Mouse (Mus musculus) right cerebral cortex, postnatal 36 days (tissue): ENCODE results near the gene Ly86.
A peak's percentile ranks its signal among the peaks of the same experiment; 100 is the strongest.

ENCODE experiments used
- DNase-seq, 2 experiments: peaks; one replicate each; pipeline ENCODE4 v3.0.0; 2022; ENCODE audit warnings: low spot score in 2 of 2, mixed read lengths in 1 of 2

Gene Ly86

GRCm38 (mm10) chr13:37432653-37433052 lies 87.6 kb downstream of the Ly86 start:
- DNase-seq: no peak

- DNase-seq: no peak
Measured at GRCm38 (mm10) chr13:37433142-37433541, 88.1 kb downstream of the Ly86 start.

GRCm38 (mm10) chr13:37433730-37434129 lies 88.7 kb downstream of the Ly86 start:
- DNase-seq: no peak

DNA sequence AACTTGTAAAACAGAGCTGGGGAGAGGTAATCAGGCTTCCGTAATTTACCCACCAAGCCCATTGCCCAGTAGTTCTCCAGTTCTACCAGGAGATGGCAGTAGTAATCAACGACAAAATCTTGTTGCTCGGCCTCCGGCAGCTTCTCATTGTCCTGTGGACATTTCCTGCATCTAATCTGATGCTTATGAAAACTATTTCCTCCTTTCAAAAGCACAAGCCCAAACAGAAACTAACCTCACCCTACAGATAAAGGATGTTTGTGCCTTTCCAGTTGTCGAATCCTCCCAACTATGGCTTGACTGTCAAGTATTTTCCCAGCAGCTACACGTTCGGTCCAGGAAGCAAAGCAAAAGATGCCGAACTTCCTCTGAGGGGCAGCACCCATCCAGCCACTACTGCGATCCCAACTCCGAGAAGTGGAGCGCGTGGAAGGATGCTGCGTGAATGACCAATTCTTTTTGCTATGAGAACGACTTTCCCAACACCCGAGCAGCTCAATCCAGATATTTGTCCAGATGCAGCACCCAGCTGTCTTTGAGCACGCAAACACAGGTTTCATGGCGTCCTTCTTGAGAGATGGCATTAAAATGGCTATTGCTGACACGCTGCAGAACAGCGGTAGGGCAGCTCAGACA lies 89.2 kb downstream of the Ly86 start:
- DNase-seq: peak in 1 of 2 experiments; percentile 38

DNA sequence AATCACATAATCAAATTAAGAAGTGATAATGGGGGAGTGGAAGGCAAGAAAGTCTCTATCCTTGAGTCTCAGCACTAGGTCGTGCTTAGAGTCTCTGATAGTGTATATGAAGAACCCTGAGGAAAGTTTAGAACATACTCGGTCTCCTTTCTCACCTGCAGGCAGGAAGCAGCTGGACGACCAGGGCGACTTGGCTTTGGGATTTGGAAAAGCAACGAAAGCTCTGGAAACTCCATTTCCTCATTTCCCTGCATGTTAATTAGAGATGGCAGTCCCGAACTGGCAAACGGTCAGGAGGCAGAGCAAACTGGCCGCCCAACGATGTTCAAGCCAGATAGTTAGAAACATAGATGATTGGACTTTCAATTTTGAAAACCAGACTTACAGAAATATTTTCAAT lies 89.8 kb downstream of the Ly86 start:
- DNase-seq: no peak

GRCm38 (mm10) chr13:37436267-37437013 lies 91.4 kb downstream of the Ly86 start:
- no peak for DNase-seq

- DNase-seq: no peak
Measured at GRCm38 (mm10) chr13:37438788-37439187, 93.8 kb downstream of the Ly86 start.

GRCm38 (mm10) chr13:37439477-37439876 lies 94.5 kb downstream of the Ly86 start:
- no peak for DNase-seq

DNA sequence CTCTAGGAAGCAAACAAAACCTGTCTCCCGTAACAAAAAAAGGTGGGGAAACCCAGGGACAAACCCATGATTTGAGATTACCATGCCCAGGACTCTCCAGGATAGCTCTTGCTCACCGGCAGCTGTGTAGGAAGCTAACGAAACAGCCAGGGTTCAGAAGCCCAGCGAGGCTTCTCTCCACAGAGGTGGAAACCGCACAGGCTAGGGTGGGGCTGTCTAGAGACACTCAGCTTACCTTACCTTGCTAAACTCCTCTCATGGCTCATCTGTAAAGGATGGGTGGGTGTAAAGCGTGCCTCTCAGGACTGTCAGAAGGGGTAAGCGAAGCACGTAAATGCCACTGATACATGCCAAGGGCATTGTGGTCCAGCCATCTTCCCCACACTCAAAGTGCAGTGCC lies 94.9 kb downstream of the Ly86 start:
- DNase-seq: no peak

DNA sequence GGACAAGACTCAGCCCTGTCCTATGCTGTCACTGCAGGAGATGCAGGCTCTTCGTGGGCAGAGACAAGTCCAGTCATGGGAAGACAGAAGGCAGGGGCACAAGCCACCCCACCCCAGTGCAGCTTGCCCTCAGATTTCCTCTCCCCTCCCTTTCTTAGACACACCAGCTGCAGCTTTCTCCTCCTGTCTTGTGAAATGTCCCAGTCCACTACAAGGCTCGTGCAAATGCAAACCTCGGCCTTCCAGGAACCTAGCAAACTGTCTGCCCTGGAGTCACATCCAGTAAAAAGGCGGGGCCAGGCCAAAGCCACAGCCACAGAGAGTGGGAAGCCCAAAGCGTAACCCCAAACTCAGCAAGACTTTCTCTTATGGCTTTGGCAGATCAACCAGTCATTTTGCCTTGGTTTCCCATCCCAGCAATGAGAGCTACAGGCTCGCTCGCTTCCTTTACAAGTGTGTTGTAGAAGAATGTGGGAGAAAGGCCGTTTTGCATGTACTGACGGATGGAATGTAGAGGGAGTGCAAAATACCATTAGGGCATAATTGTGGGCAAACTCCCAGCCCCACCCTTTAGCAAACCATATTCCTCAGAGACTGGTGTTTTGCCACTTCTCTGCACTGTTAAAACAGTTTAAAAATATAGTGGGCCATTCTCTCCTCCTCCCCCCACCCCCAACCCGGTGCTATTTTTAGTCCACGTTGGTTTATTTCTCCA lies 95.7 kb downstream of the Ly86 start:
- DNase-seq: no peak

- DNase-seq: no peak
Measured at GRCm38 (mm10) chr13:37442058-37442457, 97.0 kb downstream of the Ly86 start.

DNA sequence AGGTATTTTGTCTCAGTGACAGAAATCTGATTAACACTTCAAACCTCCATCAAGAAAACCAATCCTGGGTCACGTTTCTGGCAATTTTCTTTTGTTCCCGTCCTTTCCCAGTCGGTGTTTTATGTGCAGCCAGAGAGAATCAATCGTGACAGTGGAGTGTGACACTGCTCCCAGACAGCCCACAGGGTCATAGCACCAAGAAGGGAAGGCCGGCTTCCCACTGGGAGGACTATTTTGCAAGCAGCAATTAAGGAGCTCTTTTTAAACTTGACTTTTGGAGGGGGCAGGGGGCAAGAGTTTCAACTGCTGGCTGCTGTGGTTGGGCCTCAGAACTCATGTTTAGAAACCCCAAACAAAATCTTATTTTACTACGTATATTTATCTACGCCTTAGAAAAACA lies 97.5 kb downstream of the Ly86 start:
- no peak for DNase-seq

GRCm38 (mm10) chr13:37446699-37447258 lies 101.8 kb downstream of the Ly86 start:
- DNase-seq: no peak

GRCm38 (mm10) chr13:37451021-37451420 lies 106.0 kb downstream of the Ly86 start:
- no peak for DNase-seq

GRCm38 (mm10) chr13:37451471-37451870 lies 106.5 kb downstream of the Ly86 start:
- no peak for DNase-seq

GRCm38 (mm10) chr13:37452022-37452941 lies 107.3 kb downstream of the Ly86 start:
- DNase-seq: peak in 1 of 2 experiments; percentile 44

DNA sequence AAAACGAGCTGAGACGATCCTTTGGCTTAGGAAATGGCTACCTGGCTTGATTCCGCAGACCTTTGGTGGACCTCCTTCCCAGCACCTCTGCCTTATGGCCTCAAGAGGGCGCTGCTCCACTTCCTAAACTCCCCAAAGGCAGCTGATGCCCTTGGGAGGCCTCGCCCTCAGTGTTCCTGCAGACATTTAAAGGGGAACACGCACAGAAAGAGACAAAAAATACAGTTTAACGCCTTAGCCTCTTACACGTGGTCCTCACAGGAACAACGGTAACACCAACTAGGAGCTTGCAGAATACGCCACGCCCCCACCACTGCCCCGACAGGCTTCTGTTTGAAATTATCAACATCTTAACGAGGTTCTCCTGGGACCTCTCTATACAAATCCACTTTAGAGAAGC lies 108.2 kb downstream of the Ly86 start:
- peak; percentile 68 to 69 for DNase-seq

GRCm38 (mm10) chr13:37454356-37454755 lies 109.3 kb downstream of the Ly86 start:
- no peak for DNase-seq

DNA sequence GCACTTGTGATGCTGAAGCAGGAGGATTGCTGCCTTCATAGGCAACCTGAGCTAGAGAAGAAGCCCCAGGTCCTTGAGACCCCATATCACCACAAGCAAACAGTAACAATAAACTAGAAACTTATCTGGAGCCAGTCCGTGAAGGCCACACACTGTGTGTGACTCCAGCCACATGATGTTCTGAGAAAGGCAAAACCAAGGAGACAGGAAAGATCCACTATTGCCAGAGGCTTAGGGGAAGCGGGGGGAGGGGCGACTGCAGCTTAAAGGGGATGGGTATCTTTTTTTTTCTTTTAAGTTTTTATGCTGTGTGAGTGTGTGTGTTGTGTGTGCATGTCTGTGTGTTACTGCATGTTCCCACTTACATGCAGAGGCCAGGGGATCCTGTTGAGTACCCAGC lies 110.6 kb downstream of the Ly86 start:
- no peak for DNase-seq

DNA sequence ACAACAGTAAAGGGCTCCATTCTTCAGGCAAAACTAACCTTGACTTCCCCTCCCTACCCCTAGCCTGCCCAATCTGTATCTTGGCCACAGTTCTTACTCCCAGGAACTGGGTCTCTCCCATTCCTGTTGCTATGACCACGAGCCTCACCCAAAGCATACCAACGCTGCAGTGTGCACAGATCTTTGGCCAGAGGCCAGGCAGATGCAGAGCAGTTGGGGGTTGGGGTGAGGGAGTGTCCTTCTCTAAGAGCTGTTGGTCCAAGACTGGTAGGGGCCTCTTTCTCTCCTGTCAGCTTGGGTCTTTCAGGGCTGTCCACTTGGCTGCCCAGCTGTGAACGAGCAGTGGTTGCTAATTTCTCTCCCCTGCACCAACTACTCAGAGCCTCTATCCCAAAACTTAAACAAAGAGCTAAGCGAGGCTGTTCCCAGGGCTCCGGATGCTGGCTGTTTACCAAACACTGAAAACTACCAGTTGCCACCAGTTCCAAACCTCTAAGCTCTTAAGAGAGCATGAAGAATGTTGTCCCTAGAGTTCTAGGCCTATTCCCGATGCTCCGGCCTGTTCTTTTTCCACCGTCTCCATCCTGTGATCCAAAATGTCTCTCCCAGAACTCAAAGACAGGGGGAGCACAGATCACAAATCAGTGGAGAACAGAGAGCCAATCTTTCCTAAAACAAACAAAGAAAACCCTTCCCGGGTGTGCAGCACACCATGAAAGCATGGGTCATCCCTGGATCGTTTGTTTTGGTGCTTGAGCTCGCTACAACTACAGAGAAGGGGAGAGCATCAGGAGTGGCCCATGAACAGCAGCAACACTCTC lies 112.2 kb downstream of the Ly86 start:
- DNase-seq: peak in 1 of 2 experiments; percentile 54
